20 mouse cellular contexts compared by ENCODE assay signal in genomic region chr12:80382794-80383193, GRCm38 (mm10). TPM values are rescaled to one million over a fixed set of nuclear protein-coding genes. Genes with fewer than 3 reads are reported as not detected.
DNase-seq lines count a peak whose midpoint lies in the region; ATAC-seq lines count a peak whose summit lies in the region.
"Had no signal": no experiment of that assay in that cellular context is flagged by ENCODE, and none has a peak within 500 bp of the region (broad histone marks: within the 10 kb centered on the region; RNA-seq: fewer than 3 reads in every experiment).

No protein-coding gene starts in this region.

- no peak overlapping the region for H3K9ac ChIP-seq in heart, embryonic 12.5 days
- no peak overlapping the region for H3K9ac ChIP-seq in heart, embryonic 15.5 days
- no peak overlapping the region for H3K9ac ChIP-seq in forebrain, embryonic 16.5 days (replicated peaks; ENCODE audit: low read depth, low read length)
- H3K9ac ChIP-seq: hindbrain, embryonic 12.5 days had no signal

- peaks cover 40% of the 10 kb centered on the region for H3K4me1 ChIP-seq in heart, embryonic 12.5 days (replicated peaks)
- peaks cover 37% of the 10 kb centered on the region for H3K4me1 ChIP-seq in heart, embryonic 15.5 days (replicated peaks)
- peaks cover 11% of the 10 kb centered on the region for H3K4me1 ChIP-seq in forebrain, embryonic 16.5 days (replicated peaks; ENCODE audit: control insufficient read depth, insufficient read depth, low read length)

- 59% methylated on average over 2 of the region's 2 CpGs for WGBS in heart, embryonic 12.5 days
- 61% methylated on average over 2 of the region's 2 CpGs for WGBS in heart, embryonic 15.5 days
- 87% methylated on average over 2 of the region's 2 CpGs for WGBS in forebrain, embryonic 16.5 days

- no peak overlapping the region for H3K4me2 ChIP-seq in heart, embryonic 12.5 days
- no peak overlapping the region for H3K4me2 ChIP-seq in heart, embryonic 15.5 days
- H3K4me2 ChIP-seq in forebrain, embryonic 16.5 days (ENCODE audit: low read length) = no peak overlapping the region
- H3K4me2 ChIP-seq: hindbrain, embryonic 12.5 days had no signal

- no peaks in the 10 kb centered on the region for H3K9me3 ChIP-seq in heart, embryonic 12.5 days (replicated peaks)
- no peaks in the 10 kb centered on the region for H3K9me3 ChIP-seq in heart, embryonic 15.5 days (replicated peaks)
- no peaks in the 10 kb centered on the region for H3K9me3 ChIP-seq in forebrain, embryonic 16.5 days (ENCODE audit: control insufficient read depth, low read length)
- H3K9me3 ChIP-seq: embryonic facial prominence, embryonic 10.5 days; hindbrain, embryonic 12.5 days had no signal

- DNase-seq in heart, adult 18-20 months = peak; percentile 56 to 73
- DNase-seq in heart, adult 9 months (ENCODE audit: low spot score in 2 of 2) = peak; percentile 41 to 57
- peak; percentile 15 to 25 for DNase-seq in heart, postnatal 36 days
- no peak for DNase-seq in T-cell, adult 2 months (ENCODE audit: low spot score)
- DNase-seq: adrenal gland, postnatal 14 days; cerebellum, adult 11-12 months; cerebellum, adult 9-10 months; cerebellum, postnatal 36 days; gastrocnemius, postnatal 36 days; kidney, adult 8-10 months had no signal

- no peak overlapping the region for H3K27ac ChIP-seq in heart, embryonic 12.5 days (ENCODE audit: poor library complexity, severe bottlenecking)
- H3K27ac ChIP-seq in heart, embryonic 15.5 days = peak overlapping the region; percentile 65
- H3K27ac ChIP-seq in forebrain, embryonic 16.5 days (ENCODE audit: low read length) = no peak overlapping the region
- H3K27ac ChIP-seq: embryonic facial prominence, embryonic 10.5 days; hindbrain, embryonic 12.5 days had no signal

- intact Hi-C loops in heart, postnatal 36 days (cut with DNase I) = no loop called here

- H3K4me3 ChIP-seq in heart, embryonic 12.5 days = no peak overlapping the region
- H3K4me3 ChIP-seq in heart, embryonic 15.5 days = no peak overlapping the region
- H3K4me3 ChIP-seq in forebrain, embryonic 16.5 days (replicated peaks; ENCODE audit: low read length) = no peak overlapping the region
- H3K4me3 ChIP-seq: embryonic facial prominence, embryonic 10.5 days; hindbrain, embryonic 12.5 days had no signal

- no peaks in the 10 kb centered on the region for H3K27me3 ChIP-seq in heart, embryonic 12.5 days (replicated peaks)
- no peaks in the 10 kb centered on the region for H3K27me3 ChIP-seq in heart, embryonic 15.5 days
- no peaks in the 10 kb centered on the region for H3K27me3 ChIP-seq in forebrain, embryonic 16.5 days (replicated peaks; ENCODE audit: control insufficient read depth, insufficient read depth, low read length)
- H3K27me3 ChIP-seq: hindbrain, embryonic 12.5 days had no signal

- no peak for ATAC-seq in heart, embryonic 12.5 days (ENCODE audit: insufficient number of reproducible peaks, low FRiP score)
- peak; percentile 53; the same call in 1 of the 2 replicates for ATAC-seq in heart, embryonic 15.5 days (replicated peaks; ENCODE audit: insufficient number of reproducible peaks, insufficient read depth, low FRiP score, low read depth)
- no peak for ATAC-seq in forebrain, embryonic 16.5 days
- ATAC-seq: activated CD4-positive, CD25-positive, alpha-beta regulatory T cell, adult 4 months; forebrain, embryonic 14.5 days; hindbrain, embryonic 16.5 days; inflammation-experienced regulatory T-cells, adult 6 months; intestine, postnatal 0 days had no signal

- H3K36me3 ChIP-seq in heart, embryonic 12.5 days = peaks cover 28% of the 10 kb centered on the region; the same call in 1 of the 2 replicates
- no peaks in the 10 kb centered on the region for H3K36me3 ChIP-seq in heart, embryonic 15.5 days
- H3K36me3 ChIP-seq in forebrain, embryonic 16.5 days (ENCODE audit: control insufficient read depth, insufficient read depth) = no peaks in the 10 kb centered on the region

RNA-seq across cellular contexts. Expression of gene Dcaf5, which starts 53.6 kb away (rescaled TPM):
- 10 to 100 TPM; 31.6 to 43.3 TPM for total RNA-seq in heart, adult 18-20 months (2021)
- 14.7 and 15.1 TPM in 2 replicates for polyA plus RNA-seq in heart, embryonic 12.5 days (2016; fragmentation: Nextera tagmentation; extraction: Ambion mirVana)
- 8.6 and 11.1 TPM in 2 replicates for polyA plus RNA-seq in heart, embryonic 15.5 days (2015; fragmentation: Nextera tagmentation; extraction: Ambion mirVana)
- total RNA-seq in heart, postnatal 36 days (2021) = 10 to 100 TPM; 38.4 TPM
- polyA plus RNA-seq in forebrain, embryonic 16.5 days (2015; fragmentation: Nextera tagmentation; extraction: Ambion mirVana) = 25.0 and 25.4 TPM in 2 replicates
